Mouse (Mus musculus) G1E (cell line): Measurements from ENCODE around the gene Lnx1.

ENCODE experiments used
- CTCF ChIP-seq: IDR thresholded peaks from 2 replicates; pipeline ENCODE4 v1.5.1; 2012; ENCODE audit warnings: low read depth, low read length, inconsistent platforms, mixed read lengths
- GATA1 ChIP-seq: IDR thresholded peaks from 2 replicates; pipeline ENCODE4 v1.6.1; 2012; ENCODE audit warnings: borderline replicate concordance, low read length, inconsistent platforms, mixed read lengths
- POLR2AphosphoS5 ChIP-seq: IDR thresholded peaks from 2 replicates; pipeline ENCODE4 v1.6.1; 2012; ENCODE audit warnings: low read depth, low read length, inconsistent platforms; ENCODE audit not compliant: insufficient replicate concordance
- TAL1 ChIP-seq: conservative IDR thresholded peaks from 2 replicates; pipeline ENCODE4 v1.6.1; 2012; ENCODE audit warnings: low read depth, low read length, inconsistent platforms, mixed read lengths

- no peak for TF ChIP-seq GATA1
- TF ChIP-seq CTCF: no peak
- TF ChIP-seq TAL1: no peak
- no peak for TF ChIP-seq POLR2AphosphoS5
Measured at GRCm38 (mm10) chr5:74669925-74670324, 32.8 kb downstream of the Lnx1 start.
